Mouse (Mus musculus) midbrain, embryonic 15.5 days (tissue): ENCODE measurements around the gene Ddx1. TPM values are rescaled to one million over a fixed set of nuclear protein-coding genes. Genes with fewer than 3 reads are reported as not detected.
"Not testable (repeated sequence)": the region's sequence is repeated elsewhere in the genome, so short reads cannot be mapped to it uniquely, and the experiment has no call there.

ENCODE experiments used
- ATAC-seq: fragments of 200-750 bp; cut with Nextera tagmentation; replicated peaks from 2 replicates; pipeline ENCODE4 v1.8.0; 2017; ENCODE audit warnings: moderate TSS enrichment
- H3K27ac ChIP-seq: fragments of 300-500 bp; sonication (generic); 2 replicates; pipeline ENCODE4 v1.5.1; 2015; ENCODE audit warnings: mild to moderate bottlenecking, inconsistent platforms
- H3K27me3 ChIP-seq: fragments of 300-500 bp; sonication (generic); replicated peaks from 2 replicates; pipeline ENCODE4 v1.6.1; 2015; ENCODE audit warnings: inconsistent platforms
- H3K36me3 ChIP-seq: fragments of 300-500 bp; sonication (generic); replicated peaks from 2 replicates; pipeline ENCODE4 v1.6.1; 2015; ENCODE audit warnings: inconsistent platforms
- H3K4me1 ChIP-seq: fragments of 300-500 bp; sonication (generic); 2 replicates; pipeline ENCODE4 v1.6.1; 2015; ENCODE audit warnings: inconsistent platforms
- H3K4me2 ChIP-seq: fragments of 300-500 bp; sonication (generic); 2 replicates; pipeline ENCODE4 v1.6.1; 2015; ENCODE audit warnings: inconsistent platforms, mild to moderate bottlenecking, moderate library complexity
- H3K4me3 ChIP-seq: fragments of 300-500 bp; sonication (generic); 2 replicates; pipeline ENCODE4 v1.5.1; 2015; ENCODE audit warnings: mild to moderate bottlenecking, inconsistent platforms
- H3K9ac ChIP-seq: fragments of 300-500 bp; sonication (generic); 2 replicates; pipeline ENCODE4 v1.6.1; 2015; ENCODE audit warnings: mild to moderate bottlenecking, inconsistent platforms
- H3K9me3 ChIP-seq: fragments of 300-500 bp; sonication (generic); 2 replicates; pipeline ENCODE4 v1.6.1; 2016; ENCODE audit warnings: inconsistent platforms
- WGBS: fragments of 180-500 bp; shearing (Covaris S2); methylation state at CpG from one replicate; pipeline ENCODE4 v1.1.7; 2015; ENCODE audit warnings: mixed read lengths; 5-methylcytosine and 5-hydroxymethylcytosine counted together
- polyA plus RNA-seq: library from polyadenylated mRNA; unstranded; fragments of >200 nt; fragmentation: Nextera tagmentation; extraction: Ambion mirVana; gene quantifications from 2 replicates; pipeline ENCODE4 v1.2.1, GENCODE M21; 2015

Ddx1 gene
- polyA plus RNA-seq, 1 experiment from 2014 or later = 132 TPM

DNA sequence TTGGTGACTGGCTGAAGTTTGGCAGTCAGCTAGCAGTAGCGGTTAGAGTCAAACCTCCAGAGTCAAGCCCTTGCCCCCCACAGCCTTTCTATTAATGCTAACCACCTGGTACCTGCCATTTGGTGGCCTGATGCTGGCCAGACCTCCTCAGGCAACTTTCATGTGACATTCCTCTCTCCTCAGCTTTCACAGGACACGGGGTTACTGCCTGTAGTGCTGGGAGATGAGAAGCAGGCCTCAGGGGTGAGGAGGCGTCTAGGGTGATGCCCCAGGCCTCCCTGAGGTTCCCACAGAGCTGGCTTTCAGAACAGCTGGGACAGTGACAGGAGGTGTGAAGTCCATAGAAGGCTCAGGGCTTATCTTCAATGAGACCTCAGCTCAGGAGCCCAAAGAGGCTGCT lies 50.9 kb downstream of the Ddx1 start:
- Histone ChIP-seq H3K27me3 (no peaks in the 10 kb centered on the region), H3K9me3 (no peaks in the 10 kb centered on the region), H3K36me3 (no peaks in the 10 kb centered on the region), H3K4me2 (no peak overlapping the region), H3K27ac (no peak overlapping the region), H3K4me1 (no peaks in the 10 kb centered on the region), H3K9ac (no peak overlapping the region), H3K4me3 (no peak overlapping the region)
- 82% methylated on average over 3 of the region's 3 CpGs for WGBS
- no peak for ATAC-seq

GRCm38 (mm10) chr12:13196146-13196545 lies 52.9 kb downstream of the Ddx1 start:
- H3K4me3 ChIP-seq = no peak overlapping the region
- no peak overlapping the region for H3K27ac ChIP-seq
- no peaks in the 10 kb centered on the region for H3K36me3 ChIP-seq
- no peak overlapping the region for H3K9ac ChIP-seq
- H3K27me3 ChIP-seq = no peaks in the 10 kb centered on the region
- no peak overlapping the region for H3K4me2 ChIP-seq
- H3K9me3 ChIP-seq = no peaks in the 10 kb centered on the region
- 80% methylated on average over 4 of the region's 4 CpGs for WGBS
- ATAC-seq = no peak
- H3K4me1 ChIP-seq = no peaks in the 10 kb centered on the region

GRCm38 (mm10) chr12:13195506-13195905 lies 53.5 kb downstream of the Ddx1 start:
- H3K9me3 ChIP-seq = no peaks in the 10 kb centered on the region
- H3K36me3 ChIP-seq = no peaks in the 10 kb centered on the region
- H3K27ac ChIP-seq = no peak overlapping the region
- no peaks in the 10 kb centered on the region for H3K4me1 ChIP-seq
- H3K9ac ChIP-seq = no peak overlapping the region
- no peaks in the 10 kb centered on the region for H3K27me3 ChIP-seq
- no peak for ATAC-seq
- no peak overlapping the region for H3K4me2 ChIP-seq
- H3K4me3 ChIP-seq = no peak overlapping the region

- WGBS = 62% methylated on average over 11 of the region's 11 CpGs
- H3K27ac ChIP-seq = no peak overlapping the region
- ATAC-seq = no peak
- no peaks in the 10 kb centered on the region for H3K36me3 ChIP-seq
- 0 out of 2 replicates have a peak, but pooled peaks cover 3% of the 10 kb centered on the region for H3K4me1 ChIP-seq
- H3K9me3 ChIP-seq = no peaks in the 10 kb centered on the region
- no peak overlapping the region for H3K4me2 ChIP-seq
- no peaks in the 10 kb centered on the region for H3K27me3 ChIP-seq
- no peak overlapping the region for H3K4me3 ChIP-seq
- no peak overlapping the region for H3K9ac ChIP-seq
Measured at GRCm38 (mm10) chr12:13188059-13188700, 60.8 kb downstream of the Ddx1 start.

GRCm38 (mm10) chr12:13186209-13186608 lies 62.8 kb downstream of the Ddx1 start:
- Histone ChIP-seq H3K4me1 (peaks cover 3% of the 10 kb centered on the region; the same call in 1 of the 2 replicates), H3K27ac (no peak overlapping the region), H3K4me2 (no peak overlapping the region), H3K36me3 (no peaks in the 10 kb centered on the region), H3K27me3 (no peaks in the 10 kb centered on the region), H3K4me3 (no peak overlapping the region), H3K9ac (no peak overlapping the region), H3K9me3 (no peaks in the 10 kb centered on the region)
- no peak for ATAC-seq
- 91% methylated on average over 4 of the region's 4 CpGs for WGBS

GRCm38 (mm10) chr12:13184873-13185361 lies 64.1 kb downstream of the Ddx1 start:
- no peaks in the 10 kb centered on the region for H3K36me3 ChIP-seq
- no peak overlapping the region for H3K9ac ChIP-seq
- H3K9me3 ChIP-seq = no peaks in the 10 kb centered on the region
- ATAC-seq = no peak
- no peak overlapping the region for H3K4me3 ChIP-seq
- H3K4me2 ChIP-seq = no peak overlapping the region
- WGBS = 70% methylated on average over 11 of the region's 11 CpGs
- peaks cover 13% of the 10 kb centered on the region for H3K4me1 ChIP-seq
- no peaks in the 10 kb centered on the region for H3K27me3 ChIP-seq
- H3K27ac ChIP-seq = no peak overlapping the region

DNA sequence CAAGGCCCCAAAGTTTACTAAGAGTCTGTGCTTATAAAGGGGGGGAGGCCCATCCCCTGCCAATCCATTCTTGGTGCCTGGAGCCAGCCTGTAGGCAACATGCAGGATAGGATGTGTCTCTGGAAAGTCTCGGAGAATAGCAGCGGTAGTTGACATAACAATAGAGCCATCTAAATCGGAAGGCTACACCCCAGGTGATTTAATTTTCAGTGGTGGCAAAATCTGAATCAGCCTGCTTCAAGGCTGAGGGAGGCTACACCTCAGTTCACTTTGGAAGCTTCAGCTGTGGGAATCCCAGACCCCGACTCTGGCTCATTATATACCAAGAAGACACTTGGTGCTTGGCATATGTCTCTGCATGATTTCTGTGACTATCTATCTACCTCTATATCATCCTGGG lies 64.9 kb downstream of the Ddx1 start:
- H3K36me3 ChIP-seq, H3K27ac ChIP-seq, H3K9ac ChIP-seq, H3K27me3 ChIP-seq, H3K9me3 ChIP-seq, ATAC-seq, H3K4me2 ChIP-seq, H3K4me3 ChIP-seq: not testable (repeated sequence)
- WGBS = 85% methylated on average over 4 of the region's 4 CpGs
- peaks cover 13% of the 10 kb centered on the region for H3K4me1 ChIP-seq

DNA sequence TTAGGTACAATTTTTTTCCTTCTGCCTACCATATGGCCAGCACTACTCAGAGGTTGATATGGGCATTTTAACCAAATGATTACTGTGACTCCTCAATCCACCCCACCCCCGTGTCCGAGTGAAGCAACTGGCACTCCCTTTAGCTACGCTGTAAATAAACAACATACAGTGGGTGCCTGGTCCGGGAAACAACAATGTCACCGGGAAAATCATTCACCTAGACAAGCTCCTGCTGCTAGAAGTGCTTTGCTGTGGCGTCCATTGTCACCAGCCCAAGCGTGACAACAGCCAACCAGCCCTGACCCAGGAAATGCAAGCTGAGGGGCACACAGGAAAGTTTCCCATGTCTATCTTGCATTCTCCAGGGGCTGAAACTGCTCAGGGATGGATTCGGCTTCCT lies 66.8 kb downstream of the Ddx1 start:
- Histone ChIP-seq H3K9ac (no peak overlapping the region), H3K4me2 (no peak overlapping the region), H3K4me3 (no peak overlapping the region), H3K4me1 (peaks cover 13% of the 10 kb centered on the region), H3K9me3 (no peaks in the 10 kb centered on the region), H3K36me3 (no peaks in the 10 kb centered on the region), H3K27me3 (no peaks in the 10 kb centered on the region), H3K27ac (no peak overlapping the region)
- WGBS = 52% methylated on average over 8 of the region's 8 CpGs
- ATAC-seq = no peak

DNA sequence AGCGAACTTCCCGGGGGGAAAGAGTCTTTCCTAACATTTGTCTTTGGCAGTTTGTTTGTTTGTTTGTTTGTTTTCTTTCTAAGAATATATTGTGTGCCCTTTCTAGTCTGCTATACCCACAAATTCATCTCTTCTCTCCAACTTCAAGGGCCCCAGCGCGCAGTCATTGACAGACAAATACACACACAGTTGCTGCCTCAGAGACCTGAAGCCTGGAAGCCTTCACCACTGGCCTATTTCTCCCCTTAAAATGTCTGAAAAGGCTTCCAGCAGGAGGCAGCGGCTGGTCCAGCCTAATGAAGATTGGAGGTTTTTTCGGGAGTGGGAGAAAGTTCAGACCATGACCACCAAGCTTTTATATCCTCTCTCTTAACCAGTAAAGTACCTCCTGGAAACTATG lies 67.3 kb downstream of the Ddx1 start:
- Histone ChIP-seq H3K9me3 (no peaks in the 10 kb centered on the region), H3K4me3 (no peak overlapping the region), H3K4me1 (peaks cover 13% of the 10 kb centered on the region), H3K36me3 (no peaks in the 10 kb centered on the region), H3K27ac (no peak overlapping the region), H3K9ac (no peak overlapping the region), H3K27me3 (no peaks in the 10 kb centered on the region), H3K4me2 (no peak overlapping the region)
- 79% methylated on average over 6 of the region's 6 CpGs for WGBS
- no peak for ATAC-seq

GRCm38 (mm10) chr12:13180715-13181335 lies 68.2 kb downstream of the Ddx1 start:
- Histone ChIP-seq H3K27ac (peak overlapping the region; percentile 69), H3K4me2 (no peak overlapping the region), H3K9me3 (no peaks in the 10 kb centered on the region), H3K36me3 (no peaks in the 10 kb centered on the region), H3K4me1 (peaks cover 13% of the 10 kb centered on the region), H3K27me3 (no peaks in the 10 kb centered on the region), H3K4me3 (no peak overlapping the region), H3K9ac (no peak overlapping the region)
- WGBS = 18% methylated on average over 9 of the region's 9 CpGs
- ATAC-seq = peak; percentile 90

DNA sequence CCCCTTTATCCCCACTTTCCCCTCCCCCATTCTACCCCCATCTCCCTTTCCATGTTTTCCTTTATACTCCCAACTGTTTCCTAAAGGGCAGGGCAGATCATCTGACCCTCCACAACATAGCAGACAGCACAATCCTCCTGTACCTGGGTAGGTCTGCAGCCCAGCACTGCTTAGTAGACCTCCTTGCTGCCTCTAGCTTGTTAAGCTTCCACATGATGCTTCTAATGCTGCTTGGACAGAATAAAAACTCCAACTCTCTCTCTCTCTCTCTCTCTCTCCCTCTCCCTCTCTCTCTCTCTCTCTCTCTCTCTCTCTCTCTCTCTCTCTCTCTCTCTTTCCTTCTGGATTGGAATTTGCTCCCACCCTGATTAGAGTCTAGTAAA lies 68.7 kb downstream of the Ddx1 start:
- no peaks in the 10 kb centered on the region for H3K36me3 ChIP-seq
- no peaks in the 10 kb centered on the region for H3K27me3 ChIP-seq
- no peaks in the 10 kb centered on the region for H3K9me3 ChIP-seq
- H3K4me3 ChIP-seq = no peak overlapping the region
- H3K27ac ChIP-seq = peak overlapping the region; percentile 69; the same call in 1 of the 2 replicates
- peaks cover 13% of the 10 kb centered on the region for H3K4me1 ChIP-seq
- ATAC-seq = 0 out of 2 replicates have a peak, but pooled peaks have one; percentile 61
- H3K9ac ChIP-seq = no peak overlapping the region
- H3K4me2 ChIP-seq = no peak overlapping the region

DNA sequence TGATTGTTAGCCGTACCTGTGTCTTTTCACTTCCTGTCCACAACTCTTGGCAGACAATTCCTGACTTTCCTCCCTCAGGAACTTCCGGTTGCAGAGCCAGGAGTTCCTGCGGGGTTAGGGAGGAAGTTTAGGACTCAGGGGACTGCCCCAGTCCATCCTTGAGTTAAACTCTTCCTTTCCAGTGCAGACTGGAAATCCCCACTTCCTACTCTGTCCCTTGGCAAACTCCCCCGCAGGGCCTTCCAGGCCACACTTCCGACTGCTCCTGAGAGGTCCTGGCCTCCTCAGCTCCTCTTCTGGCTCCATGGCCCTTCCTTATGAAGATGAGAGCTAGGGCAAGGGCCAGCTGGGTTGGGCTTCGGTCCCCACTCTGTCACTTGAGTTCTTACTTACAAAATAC lies 71.4 kb downstream of the Ddx1 start:
- H3K4me1 ChIP-seq = peaks cover 11% of the 10 kb centered on the region
- no peak overlapping the region for H3K4me2 ChIP-seq
- H3K36me3 ChIP-seq = no peaks in the 10 kb centered on the region
- 82% methylated on average over 6 of the region's 6 CpGs for WGBS
- no peak overlapping the region for H3K9ac ChIP-seq
- H3K4me3 ChIP-seq = no peak overlapping the region
- no peaks in the 10 kb centered on the region for H3K9me3 ChIP-seq
- H3K27ac ChIP-seq = no peak overlapping the region
- H3K27me3 ChIP-seq = no peaks in the 10 kb centered on the region
- ATAC-seq = no peak

DNA sequence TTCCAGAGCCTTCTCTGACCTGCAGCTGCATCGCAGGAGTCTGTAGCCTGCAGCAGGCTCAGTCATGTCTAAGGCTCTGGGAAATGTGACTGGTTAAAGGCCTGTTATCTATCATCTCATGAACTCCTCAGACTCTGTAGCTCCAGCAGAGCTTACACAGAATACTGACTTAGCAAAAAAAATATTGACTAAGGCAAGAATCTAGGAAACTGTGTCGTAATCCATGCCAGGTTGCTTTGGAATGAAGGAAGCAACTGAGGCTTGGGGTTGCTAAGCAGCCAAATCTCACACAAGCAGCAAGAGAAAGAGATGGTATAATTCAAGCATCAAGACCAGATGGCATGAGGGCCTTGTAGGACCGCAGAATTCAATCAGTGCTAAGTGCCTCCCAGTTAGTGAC lies 72.1 kb downstream of the Ddx1 start:
- no peak overlapping the region for H3K4me3 ChIP-seq
- 68% methylated on average over 3 of the region's 3 CpGs for WGBS
- H3K27me3 ChIP-seq = no peaks in the 10 kb centered on the region
- H3K27ac ChIP-seq = no peak overlapping the region
- peaks cover 11% of the 10 kb centered on the region for H3K4me1 ChIP-seq
- no peak overlapping the region for H3K4me2 ChIP-seq
- no peaks in the 10 kb centered on the region for H3K36me3 ChIP-seq
- ATAC-seq = no peak
- H3K9me3 ChIP-seq = no peaks in the 10 kb centered on the region
- H3K9ac ChIP-seq = no peak overlapping the region
